Mouse (Mus musculus): ENCODE measurements at regions not wholly inside any gene's neighbourhood (a gene's known extent, or its start where the extent isn't known, plus 50 kb on each side); places are given as distances from the start of the nearest gene placed in this dataset.

DNA sequence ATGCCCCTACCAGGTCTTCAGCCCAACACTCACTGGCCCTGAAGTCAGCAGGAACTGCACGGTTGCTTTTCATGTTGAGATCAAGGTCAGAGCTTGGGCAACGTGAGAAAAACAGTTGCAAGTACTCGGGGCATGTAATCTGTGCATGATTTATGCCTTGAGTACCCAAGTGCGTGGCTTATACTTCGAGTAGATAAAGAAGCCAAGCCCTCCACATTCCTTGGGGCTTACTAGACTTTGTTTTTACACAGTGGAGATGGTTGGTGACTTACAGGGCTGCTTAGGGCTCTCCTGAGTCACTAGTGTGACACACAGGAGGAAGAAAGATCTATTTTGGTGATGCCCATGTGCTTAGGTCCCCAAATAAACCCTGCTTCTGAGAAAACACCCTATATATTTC, 172.8 kb downstream of the Mylk4 start:
- TF ChIP-seq GATA1 (IDR thresholded peaks at IDR 0.05; ENCODE audit: borderline replicate concordance, low read length) (no peak), FLI1 (IDR thresholded peaks at IDR 0.05; ENCODE audit: low read length) (no peak)
